Mouse (Mus musculus): ENCODE measurements around the gene Prr12. TPM values are rescaled to one million over a fixed set of nuclear protein-coding genes. Genes with fewer than 3 reads are reported as not detected.

Gene Prr12
- polyA plus RNA-seq, 1 experiment from 2014 or later: 11.3 TPM

- WGBS: 8% methylated on average over 35 of the region's 35 CpGs
- Histone ChIP-seq H3K27me3 (no peaks in the 10 kb centered on the region), H3K4me3 (replicated peaks) (peak overlapping the region; percentile 59), H3K4me2 (peak overlapping the region; percentile 79), H3K9ac (peak overlapping the region; percentile 77), H3K36me3 (peaks cover 36% of the 10 kb centered on the region), H3K27ac (peak overlapping the region; percentile 90), H3K9me3 (replicated peaks) (no peaks in the 10 kb centered on the region), H3K4me1 (peaks cover 47% of the 10 kb centered on the region)
- peak; percentile 52 for ATAC-seq (replicated peaks; ENCODE audit: low FRiP score)
Observed at GRCm38 (mm10) chr7:45091001-45091990, 38.6 kb upstream of the Prr12 start.

GRCm38 (mm10) chr7:45090251-45090977, 37.7 kb upstream of the Prr12 start:
- Histone ChIP-seq H3K36me3 (peaks cover 42% of the 10 kb centered on the region), H3K4me1 (peaks cover 45% of the 10 kb centered on the region), H3K4me3 (replicated peaks) (peak overlapping the region; percentile 59), H3K27me3 (no peaks in the 10 kb centered on the region), H3K9ac (peak overlapping the region; percentile 77; the same call in 1 of the 2 replicates), H3K27ac (peak overlapping the region; percentile 90; the same call in 1 of the 2 replicates), H3K4me2 (peak overlapping the region; percentile 79), H3K9me3 (replicated peaks) (no peaks in the 10 kb centered on the region)
- ATAC-seq (replicated peaks; ENCODE audit: low FRiP score): no peak
- 76% methylated on average over 13 of the region's 13 CpGs for WGBS

GRCm38 (mm10) chr7:45088597-45088996, 35.9 kb upstream of the Prr12 start:
- no peak for ATAC-seq (replicated peaks; ENCODE audit: low FRiP score)
- Histone ChIP-seq H3K9ac (no peak overlapping the region), H3K27ac (no peak overlapping the region), H3K4me1 (peaks cover 27% of the 10 kb centered on the region), H3K36me3 (peaks cover 60% of the 10 kb centered on the region), H3K4me3 (replicated peaks) (no peak overlapping the region), H3K4me2 (no peak overlapping the region), H3K9me3 (replicated peaks) (no peaks in the 10 kb centered on the region), H3K27me3 (no peaks in the 10 kb centered on the region)
- WGBS: 94% methylated on average over 17 of the region's 17 CpGs

- ATAC-seq (replicated peaks; ENCODE audit: low FRiP score): no peak
- Histone ChIP-seq H3K36me3 (peaks cover 78% of the 10 kb centered on the region), H3K27me3 (no peaks in the 10 kb centered on the region), H3K27ac (no peak overlapping the region), H3K4me3 (replicated peaks) (no peak overlapping the region), H3K4me1 (peaks cover 28% of the 10 kb centered on the region), H3K9ac (no peak overlapping the region), H3K4me2 (no peak overlapping the region), H3K9me3 (replicated peaks) (no peaks in the 10 kb centered on the region)
- WGBS: 84% methylated on average over 4 of the region's 4 CpGs
Observed at GRCm38 (mm10) chr7:45086084-45086483, 33.4 kb upstream of the Prr12 start.

- no peaks in the 10 kb centered on the region for H3K27me3 ChIP-seq
- 82% methylated on average over 22 of the region's 22 CpGs for WGBS
- peaks cover 69% of the 10 kb centered on the region for H3K36me3 ChIP-seq
- H3K4me1 ChIP-seq: peaks cover 21% of the 10 kb centered on the region; the same call in 1 of the 2 replicates
- no peak overlapping the region for H3K4me2 ChIP-seq
- no peaks in the 10 kb centered on the region for H3K9me3 ChIP-seq (replicated peaks)
- peak overlapping the region; percentile 74; the same call in 1 of the 2 replicates for H3K27ac ChIP-seq
- H3K9ac ChIP-seq: no peak overlapping the region
- no peak for ATAC-seq (replicated peaks; ENCODE audit: low FRiP score)
- no peak overlapping the region for H3K4me3 ChIP-seq (replicated peaks)
Observed at GRCm38 (mm10) chr7:45083300-45083890, 30.7 kb upstream of the Prr12 start.

- H3K36me3 ChIP-seq: peaks cover 65% of the 10 kb centered on the region
- H3K27me3 ChIP-seq: no peaks in the 10 kb centered on the region
- ATAC-seq (replicated peaks; ENCODE audit: low FRiP score): 0 out of 2 replicates have a peak, but pooled peaks have one; percentile 8
- no peaks in the 10 kb centered on the region for H3K9me3 ChIP-seq (replicated peaks)
- H3K4me1 ChIP-seq: peaks cover 21% of the 10 kb centered on the region; the same call in 1 of the 2 replicates
- peak overlapping the region; percentile 74 for H3K27ac ChIP-seq
- WGBS: 69% methylated on average over 25 of the region's 25 CpGs
- H3K4me2 ChIP-seq: no peak overlapping the region
- H3K9ac ChIP-seq: no peak overlapping the region
- H3K4me3 ChIP-seq (replicated peaks): 0 out of 2 replicates have a peak overlapping the region, but pooled peaks have one; percentile 7
Observed at GRCm38 (mm10) chr7:45082401-45083299, 30.0 kb upstream of the Prr12 start.

GRCm38 (mm10) chr7:45081016-45081415, 28.3 kb upstream of the Prr12 start:
- H3K9ac ChIP-seq: no peak overlapping the region
- H3K4me1 ChIP-seq: peaks cover 21% of the 10 kb centered on the region; the same call in 1 of the 2 replicates
- no peaks in the 10 kb centered on the region for H3K9me3 ChIP-seq (replicated peaks)
- H3K4me3 ChIP-seq (replicated peaks): no peak overlapping the region
- peak overlapping the region; percentile 41; the same call in 1 of the 2 replicates for H3K27ac ChIP-seq
- peaks cover 65% of the 10 kb centered on the region for H3K36me3 ChIP-seq
- no peak overlapping the region for H3K4me2 ChIP-seq
- no peaks in the 10 kb centered on the region for H3K27me3 ChIP-seq
- 57% methylated on average over 5 of the region's 5 CpGs for WGBS
- ATAC-seq (replicated peaks; ENCODE audit: low FRiP score): no peak

GRCm38 (mm10) chr7:45079856-45080255, 27.2 kb upstream of the Prr12 start:
- H3K4me1 ChIP-seq: peaks cover 30% of the 10 kb centered on the region
- H3K9me3 ChIP-seq (replicated peaks): no peaks in the 10 kb centered on the region
- no peak overlapping the region for H3K4me2 ChIP-seq
- H3K27me3 ChIP-seq: no peaks in the 10 kb centered on the region
- peak; percentile 16; the same call in 1 of the 2 replicates for ATAC-seq (replicated peaks; ENCODE audit: low FRiP score)
- peaks cover 63% of the 10 kb centered on the region for H3K36me3 ChIP-seq
- WGBS: 2% methylated on average over 10 of the region's 10 CpGs
- H3K4me3 ChIP-seq (replicated peaks): no peak overlapping the region
- no peak overlapping the region for H3K27ac ChIP-seq
- H3K9ac ChIP-seq: no peak overlapping the region

GRCm38 (mm10) chr7:45078513-45078912, 25.8 kb upstream of the Prr12 start:
- Histone ChIP-seq H3K9me3 (replicated peaks) (no peaks in the 10 kb centered on the region), H3K4me2 (no peak overlapping the region), H3K27me3 (no peaks in the 10 kb centered on the region), H3K4me3 (replicated peaks) (no peak overlapping the region), H3K4me1 (peaks cover 30% of the 10 kb centered on the region), H3K9ac (no peak overlapping the region), H3K36me3 (peaks cover 61% of the 10 kb centered on the region), H3K27ac (no peak overlapping the region)
- 33% methylated on average over 9 of the region's 9 CpGs for WGBS
- no peak for ATAC-seq (replicated peaks; ENCODE audit: low FRiP score)

GRCm38 (mm10) chr7:45077829-45078228, 25.1 kb upstream of the Prr12 start:
- H3K27me3 ChIP-seq: no peaks in the 10 kb centered on the region
- 86% methylated on average over 2 of the region's 2 CpGs for WGBS
- ATAC-seq (replicated peaks; ENCODE audit: low FRiP score): no peak

GRCm38 (mm10) chr7:45077322-45077721, 24.6 kb upstream of the Prr12 start:
- H3K9me3 ChIP-seq (replicated peaks): no peaks in the 10 kb centered on the region
- H3K27ac ChIP-seq: no peak overlapping the region
- no peaks in the 10 kb centered on the region for H3K27me3 ChIP-seq
- ATAC-seq (replicated peaks; ENCODE audit: low FRiP score): no peak
- H3K4me3 ChIP-seq (replicated peaks): no peak overlapping the region
- peaks cover 51% of the 10 kb centered on the region for H3K36me3 ChIP-seq
- no peak overlapping the region for H3K9ac ChIP-seq
- H3K4me2 ChIP-seq: no peak overlapping the region
- 89% methylated on average over 14 of the region's 14 CpGs for WGBS
- H3K4me1 ChIP-seq: peaks cover 18% of the 10 kb centered on the region

More at GRCm38 (mm10) chr7:45077829-45078228, 25.1 kb upstream of the Prr12 start:
- Histone ChIP-seq H3K4me2 (no peak overlapping the region), H3K36me3 (peaks cover 56% of the 10 kb centered on the region), H3K4me1 (peaks cover 23% of the 10 kb centered on the region), H3K9me3 (replicated peaks) (no peaks in the 10 kb centered on the region), H3K4me3 (replicated peaks) (no peak overlapping the region), H3K27ac (no peak overlapping the region), H3K9ac (no peak overlapping the region)

Data from kidney, embryonic 15.5 days (tissue).